Mouse (Mus musculus): Measurements from ENCODE around the gene Fibcd1.

The Fibcd1 gene

DNA sequence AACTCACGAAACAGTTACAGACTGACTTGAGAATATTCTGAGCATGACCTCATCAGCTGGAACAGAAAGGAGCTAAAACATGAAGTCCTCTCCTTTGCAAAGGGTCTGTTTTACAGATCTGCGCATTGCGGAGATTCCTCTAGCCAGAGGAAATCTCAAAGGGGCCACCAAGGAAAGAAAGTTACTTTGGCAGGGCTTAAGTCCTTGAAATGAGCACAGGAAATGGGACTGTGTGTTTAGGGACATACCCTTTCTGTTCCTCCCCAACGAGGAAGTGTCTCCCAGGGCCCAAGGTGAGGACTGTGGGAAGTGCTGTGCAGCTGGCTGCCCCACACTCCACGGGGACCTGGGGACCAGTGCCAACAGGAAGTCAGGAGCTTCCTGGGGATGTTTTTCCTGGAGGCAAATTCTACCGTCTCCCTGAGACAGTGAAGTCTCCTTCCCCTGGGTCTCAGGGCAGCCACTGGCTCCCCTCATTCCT, 76.1 kb downstream of the Fibcd1 start:
- in situ Hi-C loops (cut with MseI, MboI) = no loop called here

DNA sequence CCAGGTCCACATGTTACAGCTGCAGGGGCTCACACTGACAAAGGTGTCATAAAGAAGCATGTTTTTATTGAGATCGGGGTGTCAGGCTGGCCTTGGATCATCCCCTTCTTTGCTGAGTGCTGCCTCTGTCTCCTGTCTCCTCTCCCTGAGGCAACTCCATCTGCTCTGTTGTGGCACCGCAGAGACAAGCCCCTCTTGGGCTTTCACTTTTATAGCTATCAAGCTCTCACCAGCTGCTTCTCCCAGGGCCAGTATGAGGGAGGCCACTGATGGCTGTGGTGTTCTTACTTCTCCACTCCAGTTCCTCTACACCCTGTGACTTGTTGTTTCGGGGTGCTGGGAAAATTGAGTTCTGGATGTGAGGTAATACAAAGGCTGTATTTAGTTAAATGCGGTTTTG, 76.7 kb downstream of the Fibcd1 start:
- in situ Hi-C loops (cut with MseI, MboI) = no loop called here

DNA sequence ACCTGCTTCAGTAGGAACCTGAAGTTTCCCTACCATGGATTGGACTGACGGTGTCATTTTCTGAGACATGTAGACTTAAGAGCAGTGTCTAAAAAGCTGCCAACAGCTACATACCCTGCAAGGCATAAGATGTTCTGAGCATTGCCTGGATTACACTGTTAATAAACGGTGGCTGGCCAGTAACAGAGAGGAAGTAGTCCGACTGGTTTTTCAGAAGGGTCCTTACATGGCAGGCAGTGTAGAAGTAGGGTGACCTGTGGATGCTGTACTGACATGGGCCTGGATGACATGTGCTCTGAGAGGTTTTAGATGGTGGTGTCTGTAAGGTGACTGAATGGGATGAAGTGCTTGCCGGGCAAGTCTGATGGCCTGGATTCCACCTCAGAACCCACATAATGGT, 78.0 kb downstream of the Fibcd1 start:
- in situ Hi-C loops (cut with MseI, MboI) = no loop called here

DNA sequence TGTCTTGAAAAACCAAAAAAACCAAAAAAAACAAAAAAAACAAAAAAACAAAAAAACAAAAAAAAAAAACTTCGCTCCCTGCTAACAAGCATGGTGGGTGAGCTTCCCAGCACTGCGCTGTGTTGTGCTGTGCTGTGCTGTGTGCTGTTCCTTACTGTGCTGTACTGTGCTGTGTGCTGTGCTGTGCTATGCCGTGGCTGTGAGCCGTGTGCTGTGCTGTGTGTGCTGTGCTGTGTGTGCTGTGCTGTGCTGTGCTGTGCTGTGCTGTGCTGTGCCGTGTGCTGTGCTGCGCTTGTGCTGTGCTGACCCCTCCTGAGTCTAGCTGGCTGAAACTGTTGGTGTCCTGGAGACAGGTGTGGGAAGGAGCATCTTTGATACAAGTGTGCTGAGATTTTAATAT, 78.7 kb downstream of the Fibcd1 start:
- in situ Hi-C loops (cut with MseI, MboI) = no loop called here
